Mouse (Mus musculus) MEL (cell line): Measurements from ENCODE around the gene Hoxa9.

Source experiments
- BHLHE40 ChIP-seq: IDR thresholded peaks from 2 replicates; pipeline ENCODE4 v1.6.1; 2012; ENCODE audit warnings: low read depth, mild to moderate bottlenecking, inconsistent platforms, low read length, improper control_type of control experiment, borderline replicate concordance
- CTCF ChIP-seq, 3 experiments: IDR thresholded peaks in 2 of 3; conservative IDR thresholded peaks in 1 of 3; 2 replicates each; pipeline ENCODE4 v1.5.1; 2011 to 2012; ENCODE audit warnings: low read length in 3 of 3, low read depth in 2 of 3, mild to moderate bottlenecking in 2 of 3, improper control_type of control experiment in 1 of 3, inconsistent platforms in 1 of 3, mixed read lengths in 1 of 3, moderate library complexity in 1 of 3; ENCODE audit not compliant: control insufficient read depth in 1 of 3, insufficient read depth in 1 of 3, poor library complexity in 1 of 3, severe bottlenecking in 1 of 3
- ETS1 ChIP-seq: IDR thresholded peaks from 2 replicates; pipeline ENCODE4 v1.6.1; 2012; ENCODE audit warnings: low read depth, mild to moderate bottlenecking, inconsistent platforms, low read length, improper control_type of control experiment, moderate library complexity
- GATA1 ChIP-seq: IDR thresholded peaks from 2 replicates; pipeline ENCODE4 v1.6.1; 2011; ENCODE audit warnings: low read depth, low read length, improper control_type of control experiment
- MAFK ChIP-seq: IDR thresholded peaks from 2 replicates; pipeline ENCODE4 v1.6.1; 2011; ENCODE audit warnings: low read depth, mild to moderate bottlenecking, low read length, improper control_type of control experiment, borderline replicate concordance
- MYB ChIP-seq: IDR thresholded peaks from 2 replicates; pipeline ENCODE4 v1.6.1; 2011; ENCODE audit warnings: mild to moderate bottlenecking, low read depth, low read length, improper control_type of control experiment
- MYC ChIP-seq: IDR thresholded peaks from 2 replicates; pipeline ENCODE4 v1.6.1; 2011; ENCODE audit warnings: low read depth, mild to moderate bottlenecking, low read length, improper control_type of control experiment, moderate library complexity
- NELFE ChIP-seq: IDR thresholded peaks from 2 replicates; pipeline ENCODE4 v1.6.1; 2011; ENCODE audit warnings: low read depth, low read length, improper control_type of control experiment
- POLR2A ChIP-seq, 2 experiments: IDR thresholded peaks; 2 replicates each; pipeline ENCODE4 v1.6.1; 2011 to 2012; ENCODE audit warnings: low read length in 2 of 2, mild to moderate bottlenecking in 2 of 2, control low read depth in 1 of 2, improper control_type of control experiment in 1 of 2, low read depth in 1 of 2, moderate library complexity in 1 of 2; ENCODE audit not compliant: control insufficient read depth in 1 of 2, insufficient read depth in 1 of 2, poor library complexity in 1 of 2
- RCOR1 ChIP-seq: IDR thresholded peaks from 2 replicates; pipeline ENCODE4 v1.6.1; 2012; ENCODE audit warnings: low read depth, mild to moderate bottlenecking, inconsistent platforms, low read length, improper control_type of control experiment
- SIN3A ChIP-seq: IDR thresholded peaks from 2 replicates; pipeline ENCODE4 v1.6.1; 2012; ENCODE audit warnings: low read length, improper control_type of control experiment, inconsistent platforms
- TCF12 ChIP-seq: IDR thresholded peaks from 2 replicates; pipeline ENCODE4 v1.6.1; 2014; ENCODE audit warnings: low read depth, mild to moderate bottlenecking, inconsistent platforms, low read length, improper control_type of control experiment, moderate library complexity
- USF2 ChIP-seq, 2 experiments: IDR thresholded peaks; 2 replicates each; pipeline ENCODE4 v1.6.1; 2011 to 2012; ENCODE audit warnings: improper control_type of control experiment in 2 of 2, low read length in 2 of 2, borderline replicate concordance in 1 of 2, inconsistent platforms in 1 of 2, low read depth in 1 of 2, mild to moderate bottlenecking in 1 of 2; ENCODE audit not compliant: insufficient read depth in 1 of 2
- ZC3H11A ChIP-seq: IDR thresholded peaks from 2 replicates; pipeline ENCODE4 v1.6.1; 2012; ENCODE audit warnings: low read depth, mild to moderate bottlenecking, inconsistent platforms, low read length, improper control_type of control experiment

DNA sequence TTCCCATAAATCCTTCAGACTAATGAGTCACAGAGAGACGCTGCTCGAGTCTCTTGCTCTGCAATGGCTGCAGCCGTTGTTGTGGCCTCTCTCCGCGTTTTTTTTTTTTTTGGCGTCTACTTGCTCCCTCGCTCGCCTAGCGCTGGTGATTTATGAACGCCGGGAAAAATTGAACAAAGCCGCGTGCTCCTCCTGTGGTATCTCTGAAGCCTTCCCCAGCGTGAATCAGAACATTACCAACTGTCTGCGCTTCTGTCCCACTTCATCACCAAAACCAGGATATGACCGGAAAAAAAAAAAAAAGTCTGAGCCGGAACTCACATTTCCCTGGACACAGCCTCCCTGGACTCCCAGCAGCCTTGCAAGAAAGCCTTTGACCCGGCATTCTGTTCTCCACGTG, 45.7 kb downstream of the Hoxa9 start:
- TF ChIP-seq ETS1 (no peak), POLR2A (IDR thresholded peaks at IDR 0.05; ENCODE audit: control insufficient read depth in 1 of 2, insufficient read depth in 1 of 2, low read depth in 1 of 2, low read length in 2 of 2, poor library complexity in 1 of 2) (no peak), CTCF (IDR thresholded peaks at IDR 0.05 in 2 of 3, conservative IDR thresholded peaks at IDR 0.05 in 1 of 3; ENCODE audit: control insufficient read depth in 1 of 3, insufficient read depth in 1 of 3, low read depth in 2 of 3, low read length in 3 of 3, poor library complexity in 1 of 3, severe bottlenecking in 1 of 3) (no peak), BHLHE40 (no peak), MYB (no peak), ZC3H11A (no peak), MYC (no peak), NELFE (no peak), SIN3A (no peak), TCF12 (no peak), USF2 (IDR thresholded peaks at IDR 0.05; ENCODE audit: borderline replicate concordance in 1 of 2, insufficient read depth in 1 of 2, low read depth in 1 of 2, low read length in 2 of 2) (no peak), RCOR1 (no peak), GATA1 (no peak), MAFK (no peak)
